Mouse (Mus musculus) MEL (cell line): ENCODE results near the gene Inpp5d. TPM values are rescaled to one million over a fixed set of nuclear protein-coding genes. Genes with fewer than 3 reads are reported as not detected.

Source experiments
- DNase-seq: peaks from one replicate; pipeline ENCODE4 v3.0.0; 2011; ENCODE audit warnings: low read depth, low spot score
- H3K27ac ChIP-seq: 2 replicates; pipeline ENCODE4 v1.5.1; 2012; ENCODE audit warnings: low read depth, mild to moderate bottlenecking, control low read depth, low read length, moderate library complexity; ENCODE audit not compliant: control insufficient read depth
- H3K27me3 ChIP-seq, 2 experiments: fragments of 150-350 bp in 1 of 2; sonication (generic) in 1 of 2; 2 replicates each; pipeline ENCODE4 v1.6.1; 2012; ENCODE audit warnings: low read length in 2 of 2, mild to moderate bottlenecking in 2 of 2, improper control_type of control experiment in 1 of 2, moderate library complexity in 1 of 2; ENCODE audit not compliant: insufficient read depth in 2 of 2, control insufficient read depth in 1 of 2
- H3K36me3 ChIP-seq, 2 experiments: 2 replicates each; pipeline ENCODE4 v1.6.1; 2012 to 2014; ENCODE audit warnings: low read length in 2 of 2, improper control_type of control experiment in 1 of 2, inconsistent platforms in 1 of 2, mild to moderate bottlenecking in 1 of 2; ENCODE audit not compliant: insufficient read depth in 2 of 2, control insufficient read depth in 1 of 2
- H3K4me1 ChIP-seq, 2 experiments: fragments of 150-350 bp in 1 of 2; sonication (generic) in 1 of 2; 2 replicates each; pipeline ENCODE4 v1.6.1; 2012; ENCODE audit warnings: low read length in 2 of 2, improper control_type of control experiment in 1 of 2, mild to moderate bottlenecking in 1 of 2; ENCODE audit not compliant: insufficient read depth in 2 of 2, control insufficient read depth in 1 of 2
- H3K4me3 ChIP-seq, 2 experiments: fragments of 150-350 bp in 1 of 2; sonication (generic) in 1 of 2; 2 replicates each; pipeline ENCODE4 v1.5.1; 2012; ENCODE audit warnings: low read depth in 2 of 2, low read length in 2 of 2, mild to moderate bottlenecking in 2 of 2, moderate library complexity in 2 of 2, control low read depth in 1 of 2, improper control_type of control experiment in 1 of 2; ENCODE audit not compliant: control insufficient read depth in 1 of 2, insufficient read depth in 1 of 2
- H3K79me2 ChIP-seq: 2 replicates; pipeline ENCODE4 v1.6.1; 2012; ENCODE audit warnings: mild to moderate bottlenecking, low read length, moderate library complexity; ENCODE audit not compliant: control insufficient read depth, poor library complexity, insufficient read depth
- H3K9ac ChIP-seq: 2 replicates; pipeline ENCODE4 v1.6.1; 2012; ENCODE audit warnings: low read depth, mild to moderate bottlenecking, control low read depth, low read length, moderate library complexity; ENCODE audit not compliant: control insufficient read depth, poor library complexity, severe bottlenecking
- H3K9me3 ChIP-seq: fragments of 150-350 bp; sonication (generic); replicated peaks from 2 replicates; pipeline ENCODE4 v1.6.1; 2012; ENCODE audit warnings: mild to moderate bottlenecking, low read length, improper control_type of control experiment, moderate library complexity; ENCODE audit not compliant: insufficient read depth
- CHD1 ChIP-seq: IDR thresholded peaks from 2 replicates; pipeline ENCODE4 v1.6.1; 2012; ENCODE audit warnings: low read depth, mild to moderate bottlenecking, inconsistent platforms, low read length, improper control_type of control experiment
- CTCF ChIP-seq, 3 experiments: IDR thresholded peaks in 2 of 3; conservative IDR thresholded peaks in 1 of 3; 2 replicates each; pipeline ENCODE4 v1.5.1; 2011 to 2012; ENCODE audit warnings: low read length in 3 of 3, low read depth in 2 of 3, mild to moderate bottlenecking in 2 of 3, improper control_type of control experiment in 1 of 3, inconsistent platforms in 1 of 3, mixed read lengths in 1 of 3, moderate library complexity in 1 of 3; ENCODE audit not compliant: control insufficient read depth in 1 of 3, insufficient read depth in 1 of 3, poor library complexity in 1 of 3, severe bottlenecking in 1 of 3
- E2F4 ChIP-seq: IDR thresholded peaks from 2 replicates; pipeline ENCODE4 v1.6.1; 2011; ENCODE audit warnings: low read depth, low read length, improper control_type of control experiment, borderline replicate concordance
- ELF1 ChIP-seq: IDR thresholded peaks from 2 replicates; pipeline ENCODE4 v1.6.1; 2014; ENCODE audit warnings: low read depth, mild to moderate bottlenecking, inconsistent platforms, low read length, improper control_type of control experiment, moderate library complexity
- EP300 ChIP-seq, 2 experiments: IDR thresholded peaks; 2 replicates each; pipeline ENCODE4 v1.6.1; 2011; ENCODE audit warnings: improper control_type of control experiment in 2 of 2, low read length in 2 of 2, low read depth in 1 of 2, mild to moderate bottlenecking in 1 of 2
- ETS1 ChIP-seq: IDR thresholded peaks from 2 replicates; pipeline ENCODE4 v1.6.1; 2012; ENCODE audit warnings: low read depth, mild to moderate bottlenecking, inconsistent platforms, low read length, improper control_type of control experiment, moderate library complexity
- JUND ChIP-seq: IDR thresholded peaks from 2 replicates; pipeline ENCODE4 v1.6.1; 2011; ENCODE audit warnings: low read depth, mild to moderate bottlenecking, improper control_type of control experiment, low read length
- KAT2A ChIP-seq: conservative IDR thresholded peaks from 2 replicates; pipeline ENCODE4 v1.6.1; 2012; ENCODE audit warnings: low read depth, low read length, improper control_type of control experiment, inconsistent platforms
- MAFK ChIP-seq: IDR thresholded peaks from 2 replicates; pipeline ENCODE4 v1.6.1; 2011; ENCODE audit warnings: low read depth, mild to moderate bottlenecking, low read length, improper control_type of control experiment, borderline replicate concordance
- MAX ChIP-seq: IDR thresholded peaks from 2 replicates; pipeline ENCODE4 v1.6.1; 2011; ENCODE audit warnings: low read length, improper control_type of control experiment
- MAZ ChIP-seq: IDR thresholded peaks from 2 replicates; pipeline ENCODE4 v1.6.1; 2012; ENCODE audit warnings: low read depth, mild to moderate bottlenecking, inconsistent platforms, low read length, improper control_type of control experiment
- MXI1 ChIP-seq: IDR thresholded peaks from 2 replicates; pipeline ENCODE4 v1.6.1; 2011; ENCODE audit warnings: mild to moderate bottlenecking, low read depth, low read length, improper control_type of control experiment
- MYB ChIP-seq: IDR thresholded peaks from 2 replicates; pipeline ENCODE4 v1.6.1; 2011; ENCODE audit warnings: mild to moderate bottlenecking, low read depth, low read length, improper control_type of control experiment
- MYC ChIP-seq: IDR thresholded peaks from 2 replicates; pipeline ENCODE4 v1.6.1; 2011; ENCODE audit warnings: low read depth, mild to moderate bottlenecking, low read length, improper control_type of control experiment, moderate library complexity
- NELFE ChIP-seq: IDR thresholded peaks from 2 replicates; pipeline ENCODE4 v1.6.1; 2011; ENCODE audit warnings: low read depth, low read length, improper control_type of control experiment
- POLR2A ChIP-seq, 2 experiments: IDR thresholded peaks; 2 replicates each; pipeline ENCODE4 v1.6.1; 2011 to 2012; ENCODE audit warnings: low read length in 2 of 2, mild to moderate bottlenecking in 2 of 2, control low read depth in 1 of 2, improper control_type of control experiment in 1 of 2, low read depth in 1 of 2, moderate library complexity in 1 of 2; ENCODE audit not compliant: control insufficient read depth in 1 of 2, insufficient read depth in 1 of 2, poor library complexity in 1 of 2
- RAD21 ChIP-seq: IDR thresholded peaks from 2 replicates; pipeline ENCODE4 v1.6.1; 2011; ENCODE audit warnings: mild to moderate bottlenecking, low read depth, low read length, improper control_type of control experiment
- RCOR1 ChIP-seq: IDR thresholded peaks from 2 replicates; pipeline ENCODE4 v1.6.1; 2012; ENCODE audit warnings: low read depth, mild to moderate bottlenecking, inconsistent platforms, low read length, improper control_type of control experiment
- SIN3A ChIP-seq: IDR thresholded peaks from 2 replicates; pipeline ENCODE4 v1.6.1; 2012; ENCODE audit warnings: low read length, improper control_type of control experiment, inconsistent platforms
- SMC3 ChIP-seq: IDR thresholded peaks from 2 replicates; pipeline ENCODE4 v1.6.1; 2011; ENCODE audit warnings: low read depth, low read length, improper control_type of control experiment
- TAL1 ChIP-seq: IDR thresholded peaks from 2 replicates; pipeline ENCODE4 v1.6.1; 2012; ENCODE audit warnings: mild to moderate bottlenecking, inconsistent platforms, low read length, moderate library complexity, mixed read lengths
- TBP ChIP-seq: IDR thresholded peaks from 2 replicates; pipeline ENCODE4 v1.8.0; 2011; ENCODE audit warnings: low read depth, low read length, improper control_type of control experiment
- TCF12 ChIP-seq: IDR thresholded peaks from 2 replicates; pipeline ENCODE4 v1.6.1; 2014; ENCODE audit warnings: low read depth, mild to moderate bottlenecking, inconsistent platforms, low read length, improper control_type of control experiment, moderate library complexity
- UBTF ChIP-seq: IDR thresholded peaks from 2 replicates; pipeline ENCODE4 v1.6.1; 2012; ENCODE audit warnings: low read depth, mild to moderate bottlenecking, inconsistent platforms, low read length, improper control_type of control experiment, moderate library complexity, borderline replicate concordance; ENCODE audit not compliant: insufficient read depth
- USF1 ChIP-seq: IDR thresholded peaks from 2 replicates; pipeline ENCODE4 v1.6.1; 2014; ENCODE audit warnings: low read depth, mild to moderate bottlenecking, inconsistent platforms, low read length, improper control_type of control experiment, moderate library complexity
- USF2 ChIP-seq, 2 experiments: IDR thresholded peaks; 2 replicates each; pipeline ENCODE4 v1.6.1; 2011 to 2012; ENCODE audit warnings: improper control_type of control experiment in 2 of 2, low read length in 2 of 2, borderline replicate concordance in 1 of 2, inconsistent platforms in 1 of 2, low read depth in 1 of 2, mild to moderate bottlenecking in 1 of 2; ENCODE audit not compliant: insufficient read depth in 1 of 2
- ZC3H11A ChIP-seq: IDR thresholded peaks from 2 replicates; pipeline ENCODE4 v1.6.1; 2012; ENCODE audit warnings: low read depth, mild to moderate bottlenecking, inconsistent platforms, low read length, improper control_type of control experiment
- ZMIZ1 ChIP-seq: IDR thresholded peaks from 2 replicates; pipeline ENCODE4 v1.6.1; 2012; ENCODE audit warnings: low read depth, mild to moderate bottlenecking, inconsistent platforms, low read length, improper control_type of control experiment, moderate library complexity
- ZNF384 ChIP-seq: IDR thresholded peaks from 2 replicates; pipeline ENCODE4 v1.6.1; 2012; ENCODE audit warnings: low read depth, mild to moderate bottlenecking, inconsistent platforms, low read length, improper control_type of control experiment
- polyA plus RNA-seq, 2 experiments: library from polyadenylated mRNA; stranded (reverse) in 1 of 2; unstranded in 1 of 2; fragments of >175 nt in 1 of 2; fragments of >200 nt in 1 of 2; gene quantifications; 2 replicates each; pipeline versions ENCODE4 v1.2.1 to v1.2.4; 2012; ENCODE audit warnings: low replicate concordance in 2 of 2, low read depth in 1 of 2; ENCODE audit not compliant: insufficient read length in 2 of 2, insufficient read depth in 1 of 2, missing spikeins in 1 of 2
- total RNA-seq: library from RNA; depleted of rRNA; stranded (reverse); fragments of 300-350 nt; gene quantifications from 2 replicates; pipeline ENCODE4 v1.2.3, GENCODE M21; 2012

Gene Inpp5d
- total and polyA plus RNA-seq, 3 experiments, result 69.4 to 71.3 TPM; not detected in 1

DNA sequence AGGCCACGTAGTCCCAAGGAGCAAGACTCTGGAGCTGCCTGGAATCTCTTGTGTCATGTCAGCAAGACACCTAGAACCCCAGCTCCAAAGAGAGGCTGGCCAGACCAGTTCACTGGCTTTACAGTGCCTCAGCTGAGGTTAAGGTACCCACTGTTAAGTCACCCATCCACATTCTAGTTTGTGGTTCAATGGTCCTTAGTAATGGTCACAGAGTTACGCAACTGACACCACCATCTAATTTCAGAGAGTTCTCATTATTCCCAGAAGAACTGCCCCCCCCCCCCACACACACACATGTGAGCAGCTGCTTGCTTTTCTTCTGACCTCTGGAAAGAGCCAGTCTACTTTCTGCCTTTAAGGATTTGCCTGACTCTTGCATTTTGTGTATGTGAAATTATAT is 4.7 kb downstream of the Inpp5d start:
- Histone ChIP-seq H3K27me3 (no peaks in the 10 kb centered on the region), H3K9ac (peak overlapping the region; percentile 25; the same call in 1 of the 2 replicates), H3K4me1 (peaks cover 60 to 76% of the 10 kb centered on the region in 2 experiments), H3K79me2 (peaks cover 73% of the 10 kb centered on the region), H3K27ac (peak overlapping the region; percentile 74), H3K4me3 (no peak overlapping the region), H3K9me3 (no peaks in the 10 kb centered on the region), H3K36me3 (peaks cover 0 to 73% of the 10 kb centered on the region in 2 experiments; a peak in 3 of 4 replicates)
- no peak for DNase-seq
- TF ChIP-seq MAX (no peak), POLR2A (IDR thresholded peaks at IDR 0.05; ENCODE audit: control insufficient read depth in 1 of 2, insufficient read depth in 1 of 2, low read depth in 1 of 2, low read length in 2 of 2, poor library complexity in 1 of 2) (no peak), MAZ (no peak), KAT2A (no peak), ELF1 (no peak), TCF12 (no peak), TBP (no peak), ETS1 (no peak), TAL1 (no peak), SMC3 (no peak), NELFE (no peak), E2F4 (no peak), CHD1 (no peak), RCOR1 (no peak), MYB (no peak), ZC3H11A (no peak), RAD21 (no peak), UBTF (no peak)

DNA sequence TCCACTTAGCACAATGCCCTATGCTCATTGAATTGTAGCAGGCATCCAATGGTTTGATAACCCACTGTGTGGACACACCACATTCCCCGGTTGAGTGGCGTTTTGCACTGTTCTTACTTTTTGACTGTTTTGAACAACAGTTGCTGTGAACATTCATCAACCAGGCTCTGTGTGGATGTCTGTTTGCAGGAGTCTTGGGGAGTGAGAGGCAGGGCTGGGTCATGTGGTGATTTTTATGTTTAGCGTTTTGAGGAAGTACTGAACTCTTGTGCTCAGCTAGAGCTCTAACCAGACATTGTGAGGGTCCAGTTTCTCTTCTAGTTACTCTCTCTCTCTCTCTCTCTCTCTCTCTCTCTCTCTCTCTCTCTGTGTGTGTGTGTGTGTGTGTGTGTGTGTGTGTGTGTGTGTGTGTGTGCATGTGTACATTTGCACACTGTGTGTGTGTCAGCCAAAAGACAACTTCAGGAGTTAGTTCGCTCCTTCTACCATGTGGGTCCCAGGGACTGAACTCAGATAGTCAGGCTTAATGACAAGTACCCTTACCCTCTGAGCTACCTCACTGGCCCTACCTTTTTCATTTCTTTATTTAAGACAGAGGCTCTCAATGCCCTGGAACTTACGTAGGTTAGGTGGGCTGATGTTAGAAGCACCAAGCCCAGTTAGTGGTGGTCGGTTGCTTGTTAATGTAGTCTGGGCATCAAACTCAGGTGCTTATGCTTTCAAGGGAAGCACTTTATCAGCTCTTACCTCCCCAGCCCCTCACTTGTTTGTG is 5.3 kb downstream of the Inpp5d start:
- TF ChIP-seq USF2 (IDR thresholded peaks at IDR 0.05; ENCODE audit: borderline replicate concordance in 1 of 2, insufficient read depth in 1 of 2, low read depth in 1 of 2, low read length in 2 of 2) (peak in 1 of 2 experiments; percentile 37; a peak in 1 of 4 replicates), E2F4 (no peak), ZMIZ1 (no peak), MAFK (no peak), ELF1 (peak; percentile 48; the same call in 1 of the 2 replicates), ZNF384 (no peak), CTCF (IDR thresholded peaks at IDR 0.05 in 2 of 3, conservative IDR thresholded peaks at IDR 0.05 in 1 of 3; ENCODE audit: control insufficient read depth in 1 of 3, insufficient read depth in 1 of 3, low read depth in 2 of 3, low read length in 3 of 3, poor library complexity in 1 of 3, severe bottlenecking in 1 of 3) (no peak), EP300 (IDR thresholded peaks at IDR 0.05; ENCODE audit: low read depth in 1 of 2, low read length in 2 of 2) (no peak), USF1 (peak; percentile 83), MXI1 (peak; percentile 66), TCF12 (0 out of 2 replicates have a peak, but pooled peaks have one; percentile 12), JUND (peak; percentile 80; the same call in 1 of the 2 replicates), MYB (no peak), MAX (peak; percentile 56), SIN3A (peak; percentile 66; the same call in 1 of the 2 replicates), MYC (peak; percentile 66; the same call in 1 of the 2 replicates)
- peak overlapping the region; percentile 74 for H3K27ac ChIP-seq
- no peak overlapping the region for H3K4me3 ChIP-seq
- H3K4me1 ChIP-seq, result peaks cover 66 to 80% of the 10 kb centered on the region in 2 experiments
- peaks cover 0 to 78% of the 10 kb centered on the region in 2 experiments; a peak in 3 of 4 replicates for H3K36me3 ChIP-seq
- no peaks in the 10 kb centered on the region for H3K9me3 ChIP-seq
- no peaks in the 10 kb centered on the region for H3K27me3 ChIP-seq
- peak overlapping the region; percentile 51 for H3K9ac ChIP-seq
- DNase-seq, result peak; percentile 81
- peaks cover 77% of the 10 kb centered on the region for H3K79me2 ChIP-seq
